Mouse (Mus musculus) brain, embryonic 14.5 days (tissue): ENCODE data around the gene Col26a1. TPM values are rescaled to one million over a fixed set of nuclear protein-coding genes. Genes with fewer than 3 reads are reported as not detected.

Experiments used
- DNase-seq: peaks from one replicate; pipeline ENCODE4 v3.0.0-alpha.2; 2011; ENCODE audit warnings: low read depth
- CTCF ChIP-seq: fragments of 200-500 bp; IDR thresholded peaks from 2 replicates; pipeline ENCODE4 v1.5.1; 2012; ENCODE audit warnings: inconsistent platforms, mild to moderate bottlenecking, moderate library complexity, borderline replicate concordance; ENCODE audit not compliant: insufficient read depth, insufficient read length; ENCODE audit errors: extremely low read depth
- POLR2A ChIP-seq: fragments of 200-500 bp; IDR thresholded peaks from 2 replicates; pipeline ENCODE4 v1.6.1; 2012; ENCODE audit warnings: mild to moderate bottlenecking, inconsistent platforms, borderline replicate concordance; ENCODE audit not compliant: poor library complexity, insufficient read depth, insufficient read length, severe bottlenecking; ENCODE audit errors: extremely low read depth
- polyA plus RNA-seq: library from polyadenylated mRNA; depleted of rRNA; stranded (reverse); fragments of >200 nt; gene quantifications from 2 replicates; pipeline ENCODE4 v1.2.3, GENCODE M21; 2012

Gene Col26a1
- polyA plus RNA-seq, 1 experiment: 52.4 TPM

DNA sequence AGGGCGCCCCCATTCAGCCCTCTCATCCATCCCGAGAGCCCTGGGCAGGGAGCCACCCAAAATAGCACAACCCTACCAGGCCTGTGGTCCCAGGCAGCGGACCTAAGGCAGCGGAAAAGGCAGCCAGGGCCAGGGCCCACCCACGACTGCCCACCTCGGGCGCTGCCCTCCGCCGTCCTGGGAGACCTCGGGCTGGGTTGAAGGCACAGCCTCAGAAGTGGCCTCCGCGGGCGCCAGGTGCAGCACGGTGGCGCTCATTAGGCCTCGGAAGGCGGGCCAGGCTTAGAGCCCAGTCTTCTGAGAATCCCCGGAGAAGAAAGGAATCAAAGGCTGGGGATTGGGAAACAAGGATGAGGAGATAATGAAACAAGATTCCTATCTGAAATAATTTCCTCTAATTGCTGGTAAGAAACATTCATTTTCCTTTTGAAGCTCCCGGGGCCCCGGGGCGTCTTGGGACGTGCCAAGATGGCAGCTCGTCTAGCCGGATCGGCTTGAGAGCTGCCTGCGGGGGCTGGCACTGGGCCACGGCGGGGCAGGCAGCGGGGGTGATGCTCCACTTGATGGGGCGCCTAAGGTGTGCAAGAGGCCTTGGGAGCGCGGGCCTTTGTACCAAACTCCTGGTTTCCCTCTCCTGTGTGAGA lies 168.7 kb downstream of the Col26a1 start:
- TF ChIP-seq POLR2A: no peak
- no peak for TF ChIP-seq CTCF
- DNase-seq: peak; percentile 78

GRCm38 (mm10) chr5:136710742-136711141 lies 172.3 kb downstream of the Col26a1 start:
- DNase-seq: peak; percentile 59
- TF ChIP-seq CTCF: no peak
- TF ChIP-seq POLR2A: no peak

- DNase-seq: no peak
- TF ChIP-seq POLR2A (no peak), CTCF (no peak)
Measured at GRCm38 (mm10) chr5:136708116-136708515, 174.9 kb downstream of the Col26a1 start.

DNA sequence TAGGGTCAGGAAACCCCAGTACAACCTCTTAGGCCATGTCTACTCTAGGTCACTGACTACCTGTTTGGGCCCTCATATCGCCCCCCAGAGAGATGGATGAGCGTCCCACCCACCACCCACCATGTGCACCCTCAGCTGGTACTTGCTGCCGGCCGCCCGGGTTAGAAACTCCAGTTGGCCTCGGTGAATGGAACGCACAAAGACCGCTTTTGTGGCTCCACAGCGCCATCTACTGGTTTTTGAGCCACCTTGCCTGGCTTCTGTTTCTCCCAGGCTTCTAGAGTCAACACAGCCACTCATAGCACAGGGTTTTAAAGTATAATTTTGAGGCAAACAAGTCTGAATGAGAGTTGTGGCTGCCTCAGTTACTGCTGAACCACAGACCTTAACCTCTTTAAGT lies 176.2 kb downstream of the Col26a1 start:
- TF ChIP-seq CTCF (peak; percentile 87), POLR2A (no peak)

DNA sequence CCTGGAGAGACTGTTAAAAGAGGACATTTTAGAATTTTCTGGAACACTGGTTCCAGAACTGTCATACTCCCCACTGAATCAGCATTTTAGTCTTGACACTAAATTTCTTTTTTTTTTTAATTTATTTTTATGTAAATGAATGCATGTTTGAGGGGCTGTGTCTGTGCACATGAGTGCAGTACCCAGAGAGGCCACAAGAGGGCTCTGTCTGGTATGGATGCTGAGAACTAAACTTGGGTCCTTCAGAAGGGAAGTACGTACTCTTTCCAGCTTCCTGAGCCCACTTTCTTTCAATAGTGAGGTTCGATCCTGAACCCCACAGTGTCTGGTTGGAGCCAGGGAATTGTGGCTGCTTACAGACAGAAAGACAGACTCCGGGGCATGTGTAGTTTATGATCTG lies 177.5 kb downstream of the Col26a1 start:
- TF ChIP-seq CTCF (peak; percentile 40; the same call in 1 of the 2 replicates), POLR2A (no peak)

More for the DNA sequence above, 176.2 kb downstream of the Col26a1 start:
- peak; percentile 85 for DNase-seq

GRCm38 (mm10) chr5:136704151-136704550 lies 178.9 kb downstream of the Col26a1 start:
- TF ChIP-seq CTCF: no peak
- no peak for TF ChIP-seq POLR2A
- no peak for DNase-seq

More for the DNA sequence above, 177.5 kb downstream of the Col26a1 start:
- no peak for DNase-seq

- TF ChIP-seq POLR2A: no peak
- peak; percentile 62; the same call in 1 of the 2 replicates for TF ChIP-seq CTCF
- peak; percentile 21 for DNase-seq
Measured at GRCm38 (mm10) chr5:136703751-136704150, 179.3 kb downstream of the Col26a1 start.

- no peak for TF ChIP-seq POLR2A
- no peak for TF ChIP-seq CTCF
- DNase-seq: no peak
Measured at GRCm38 (mm10) chr5:136702159-136702725, 180.8 kb downstream of the Col26a1 start.

DNA sequence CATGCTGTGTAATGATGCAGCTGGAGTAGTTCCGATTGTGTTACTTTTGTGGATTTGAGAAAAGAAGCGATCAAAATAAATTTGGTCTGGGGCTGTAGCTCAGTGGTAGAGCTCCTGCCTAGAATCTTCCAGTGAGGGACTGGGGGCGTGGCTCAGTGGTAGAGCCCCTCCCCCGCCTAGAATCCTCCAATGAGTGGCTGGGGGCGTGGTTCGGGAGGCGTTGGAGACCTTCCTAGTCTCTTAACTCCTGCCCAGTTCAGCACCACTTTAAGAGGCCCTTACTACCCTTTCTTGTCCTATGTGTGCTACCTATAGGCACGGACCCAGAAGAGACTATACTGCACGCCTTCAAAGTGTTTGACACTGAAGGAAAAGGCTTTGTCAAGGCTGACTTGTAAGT lies 185.4 kb downstream of the Col26a1 start:
- TF ChIP-seq CTCF: no peak
- TF ChIP-seq POLR2A: no peak
- DNase-seq: no peak

GRCm38 (mm10) chr5:136696516-136696915 lies 186.5 kb downstream of the Col26a1 start:
- TF ChIP-seq CTCF (no peak), POLR2A (no peak)
- no peak for DNase-seq

GRCm38 (mm10) chr5:136694976-136695375 lies 188.0 kb downstream of the Col26a1 start:
- TF ChIP-seq POLR2A: no peak
- no peak for TF ChIP-seq CTCF
- DNase-seq: no peak

DNA sequence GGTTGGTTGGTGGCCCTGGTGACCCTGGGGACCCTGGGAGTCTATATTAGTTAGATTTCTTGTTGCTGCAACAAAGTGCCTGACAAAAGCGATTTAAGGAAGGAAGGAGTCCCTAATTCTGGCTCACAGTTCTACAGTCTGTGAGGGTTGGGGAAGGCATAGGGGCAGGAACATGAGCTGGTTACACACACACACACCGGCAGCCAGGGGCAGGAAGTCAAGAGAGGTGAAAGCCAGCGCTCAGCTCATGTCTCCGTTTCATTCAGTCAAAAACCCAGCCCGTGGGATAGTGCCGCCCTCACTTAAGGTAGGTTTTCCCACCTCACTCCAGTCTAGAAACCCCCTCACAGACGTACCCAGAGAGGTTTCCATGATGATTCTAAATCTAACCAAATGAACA lies 189.6 kb downstream of the Col26a1 start:
- no peak for DNase-seq
- TF ChIP-seq CTCF (no peak), POLR2A (no peak)
